Mouse (Mus musculus) cerebellum, postnatal 10 days (tissue): Measurements from ENCODE around the gene Tbc1d17.
A peak's percentile ranks its signal among the peaks of the same experiment; 100 is the strongest.

Experiments
- DNase-seq, 2 experiments: peaks; one replicate each; pipeline ENCODE4 v3.0.0; 2021; ENCODE audit warnings: mixed read lengths in 2 of 2

Tbc1d17 gene

GRCm38 (mm10) chr7:44821666-44822448 lies 27.0 kb downstream of the Tbc1d17 start:
- peak in 1 of 2 experiments; percentile 2 for DNase-seq

GRCm38 (mm10) chr7:44820525-44820924 lies 28.4 kb downstream of the Tbc1d17 start:
- DNase-seq: no peak

DNA sequence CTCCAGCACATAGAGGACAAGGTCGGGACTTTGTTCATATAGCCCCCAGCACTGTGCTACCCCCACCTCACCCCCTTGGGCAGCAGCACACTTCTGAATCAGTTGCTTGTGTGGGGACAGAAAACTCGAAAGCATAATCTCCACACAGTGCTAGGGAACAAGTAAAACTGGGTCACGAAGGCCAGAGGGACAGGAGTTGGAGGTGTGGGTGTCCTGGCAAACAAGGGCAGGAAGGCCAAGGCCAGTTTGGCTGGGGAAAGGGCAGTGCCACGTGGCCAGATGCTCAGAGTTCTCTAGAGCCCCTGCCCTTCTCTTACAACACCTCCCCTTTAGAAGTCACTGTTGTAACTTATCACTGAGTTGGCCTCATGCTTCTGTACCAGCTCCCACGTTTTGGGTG lies 29.0 kb downstream of the Tbc1d17 start:
- DNase-seq: no peak

GRCm38 (mm10) chr7:44819391-44819790 lies 29.5 kb downstream of the Tbc1d17 start:
- no peak for DNase-seq

DNA sequence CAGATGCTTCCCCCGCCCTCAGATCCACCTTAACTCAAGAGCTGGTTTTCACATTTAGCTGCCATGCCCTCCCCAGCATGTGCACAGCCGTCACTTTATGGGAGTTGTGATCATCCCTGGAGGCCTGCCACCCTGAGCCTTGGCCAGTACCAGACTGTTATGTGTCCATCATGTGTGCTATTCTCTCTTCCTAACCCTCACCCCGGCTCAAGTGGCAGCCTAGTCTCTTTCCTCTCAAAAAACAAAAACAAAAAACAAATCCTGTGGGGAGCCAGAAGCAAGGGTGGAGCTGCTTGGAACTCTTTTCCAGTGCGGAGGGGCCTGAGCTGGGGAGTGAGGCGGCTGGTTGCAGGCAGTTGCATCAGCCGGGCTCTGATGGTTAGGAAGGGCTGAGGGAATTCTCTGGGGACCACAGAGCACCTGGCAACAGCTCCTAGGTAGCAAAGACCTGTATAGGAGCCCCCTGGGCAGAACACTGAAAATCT lies 30.1 kb downstream of the Tbc1d17 start:
- peak; percentile 52 to 67 for DNase-seq

DNA sequence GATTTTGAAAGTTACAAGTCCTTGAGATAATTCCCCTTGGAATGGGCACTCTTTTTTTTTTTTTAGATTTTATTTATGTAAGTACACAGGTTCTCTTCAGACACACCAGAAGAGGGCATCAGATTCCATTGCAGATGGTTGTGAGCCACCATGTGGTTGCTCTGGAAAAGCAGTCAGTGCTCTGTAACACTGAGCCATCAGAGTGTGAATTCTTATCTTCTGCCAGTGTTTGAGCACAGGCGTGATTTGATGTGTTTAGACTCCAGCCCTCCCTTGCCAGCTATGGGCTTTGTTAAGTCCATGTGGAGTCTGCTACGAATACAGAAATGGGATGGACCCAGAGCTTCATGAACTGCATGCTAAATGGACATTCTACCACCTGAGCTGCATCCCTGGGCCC lies 30.7 kb downstream of the Tbc1d17 start:
- DNase-seq: no peak

DNA sequence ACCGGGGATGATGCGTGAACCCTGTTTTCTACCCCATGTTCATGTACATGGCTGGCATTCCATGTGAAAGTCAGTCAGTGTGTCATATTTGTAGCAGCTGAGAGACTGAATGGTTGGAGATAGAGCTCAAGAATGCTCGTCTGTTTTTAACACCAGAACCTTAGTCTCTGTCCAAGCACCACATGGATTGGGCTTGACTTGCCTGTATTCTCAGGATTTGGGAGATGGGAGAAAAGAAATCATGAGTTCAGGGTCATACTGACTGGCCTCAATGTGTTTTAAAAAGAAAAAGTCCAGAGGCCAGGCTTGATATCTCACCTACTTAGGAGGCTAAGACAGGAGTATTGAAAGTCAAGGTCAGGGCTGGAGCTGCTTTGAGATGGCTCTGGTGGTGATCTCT lies 31.4 kb downstream of the Tbc1d17 start:
- DNase-seq: no peak

DNA sequence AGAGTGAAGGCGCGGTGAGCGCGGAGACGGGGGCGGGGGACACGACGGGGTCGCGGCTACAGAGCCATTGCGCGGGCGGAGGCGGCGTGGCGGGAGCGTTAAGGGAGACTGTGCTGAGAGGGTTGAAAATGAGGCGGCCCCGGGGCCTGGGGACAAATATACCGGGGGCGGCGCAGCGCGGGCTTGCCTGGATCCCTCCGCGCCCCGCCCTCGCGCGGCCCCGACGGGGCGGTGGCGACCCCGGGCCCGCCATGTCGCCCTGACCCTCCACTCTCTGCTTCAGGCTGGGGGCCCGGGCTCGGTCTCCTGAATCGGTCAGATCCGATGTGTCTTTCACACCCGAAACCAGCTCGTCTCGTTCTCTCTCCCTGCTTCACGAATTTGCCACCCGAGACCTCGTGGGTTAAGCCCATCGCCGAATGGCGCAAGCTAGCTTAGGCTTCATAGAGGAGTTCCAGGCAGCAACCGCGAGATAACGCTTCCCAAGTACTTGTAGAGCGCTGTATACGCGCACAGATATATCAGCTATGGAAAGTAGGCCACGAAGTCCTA lies 32.3 kb downstream of the Tbc1d17 start, which contains the start of gene Atf5:
Gene Atf5 (minus strand): TSS at position 189 of the 552 bp plus-strand sequence.
- no peak for DNase-seq

GRCm38 (mm10) chr7:44815721-44816469 lies 33.0 kb downstream of the Tbc1d17 start, which contains the start of the genes Nup62 and Il4i1:
TSS of gene Nup62 (plus strand) at chr7:44816088.
TSS of gene Il4i1 (plus strand) at chr7:44816387.
- peak; percentile 100 for DNase-seq

DNA sequence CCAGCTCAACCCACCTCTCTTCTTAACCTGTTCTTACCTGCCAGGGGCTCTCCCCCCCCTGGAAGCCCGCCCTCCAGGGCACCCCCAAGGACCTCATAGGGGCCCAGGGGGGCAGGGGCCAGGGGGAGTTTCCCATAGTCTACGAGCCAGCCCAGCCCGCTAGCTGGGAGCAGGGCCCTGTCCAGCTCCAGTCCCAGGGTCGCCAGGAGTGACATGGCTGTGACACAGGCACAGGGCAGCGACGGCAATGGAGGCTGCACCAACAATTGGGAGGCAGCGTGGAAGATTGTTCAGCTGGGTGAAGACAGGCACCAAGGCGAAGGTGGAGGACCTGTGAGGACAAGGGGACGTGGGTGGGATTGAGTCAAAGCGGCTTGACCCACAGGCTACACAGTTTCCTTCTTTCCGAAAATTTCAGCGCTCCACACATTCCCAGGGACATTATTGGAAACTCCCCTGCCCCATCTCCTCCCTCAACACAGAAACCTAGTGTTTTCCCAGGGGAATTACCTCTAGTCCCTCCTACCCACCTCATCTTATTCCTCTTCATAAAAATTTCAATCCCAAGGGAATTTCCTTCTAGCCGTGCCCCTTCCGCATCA lies 33.8 kb downstream of the Tbc1d17 start:
- peak; percentile 43 to 52 for DNase-seq

- no peak for DNase-seq
These were observed 34.5 kb downstream of the Tbc1d17 start for GRCm38 (mm10) chr7:44814423-44814822.

GRCm38 (mm10) chr7:44813985-44814384 lies 34.9 kb downstream of the Tbc1d17 start:
- no peak for DNase-seq

DNA sequence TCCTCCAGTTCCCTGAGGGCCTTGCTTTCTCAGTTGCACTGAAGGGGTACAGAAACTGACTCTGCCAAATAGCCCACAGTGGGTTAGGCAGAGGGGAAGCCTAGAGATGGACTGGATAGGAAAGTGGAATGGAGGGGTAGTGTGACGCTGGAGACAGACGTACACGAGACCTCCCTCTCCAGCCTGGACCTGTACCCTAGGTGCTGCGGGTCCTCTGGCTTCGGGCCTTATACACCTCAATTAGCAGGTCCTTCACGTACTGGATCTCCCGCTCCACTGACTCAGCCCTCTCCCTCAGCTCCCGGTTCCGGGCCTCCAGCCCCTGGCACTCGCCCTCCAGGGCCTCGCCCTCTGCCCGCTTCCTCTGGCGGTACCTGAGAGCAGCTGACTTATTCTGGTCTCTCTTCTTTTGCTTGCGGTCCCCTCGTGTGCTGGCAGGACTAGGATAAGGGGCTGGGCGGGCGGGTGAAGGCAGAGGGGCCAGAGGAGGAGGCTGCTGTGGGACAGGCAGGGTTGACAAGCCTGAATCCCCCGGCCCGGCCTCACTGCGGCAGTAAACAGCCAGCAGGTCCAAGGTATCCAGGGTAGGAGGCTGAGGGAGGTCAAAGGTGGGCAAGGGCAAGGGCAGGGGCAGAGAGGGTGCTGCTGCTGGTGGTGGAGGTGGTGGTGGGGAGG lies 36.1 kb downstream of the Tbc1d17 start:
- no peak for DNase-seq

DNA sequence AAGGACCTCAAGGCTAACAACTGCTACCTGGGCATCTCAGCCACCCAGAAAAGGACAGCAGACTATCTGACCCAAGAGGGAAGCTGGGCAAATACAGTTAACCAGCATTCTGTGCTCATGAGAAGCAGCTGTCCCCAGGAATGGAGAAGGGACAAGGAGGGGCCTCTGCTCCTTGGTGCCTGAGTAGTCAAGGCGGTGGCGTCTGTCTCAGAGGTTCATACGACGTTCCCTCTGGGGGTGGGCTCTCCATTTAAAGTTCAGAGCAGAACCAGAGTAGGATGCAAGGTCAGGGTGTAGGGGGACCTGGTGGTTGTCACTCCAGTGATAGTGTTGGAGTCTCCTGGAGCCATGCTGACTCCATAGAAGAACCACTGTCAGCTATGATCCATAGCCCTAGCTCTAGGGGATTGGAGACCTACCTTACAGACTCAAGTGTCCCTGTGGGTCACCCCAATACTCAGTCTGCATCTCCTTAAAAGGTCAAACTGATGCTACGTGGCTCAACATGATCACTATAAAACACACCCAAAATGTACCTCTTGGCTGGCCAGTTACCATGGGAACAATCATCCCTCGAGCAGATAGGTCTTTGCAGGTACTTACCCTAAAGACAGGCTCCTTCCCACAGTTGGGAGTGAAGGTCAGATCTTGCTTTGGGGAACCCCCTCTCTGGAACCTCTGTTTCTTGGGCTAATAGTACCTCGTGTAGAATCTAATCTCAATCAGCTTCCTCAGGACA lies 37.9 kb downstream of the Tbc1d17 start:
- no peak for DNase-seq

- DNase-seq: no peak
These were observed 38.5 kb downstream of the Tbc1d17 start for GRCm38 (mm10) chr7:44810365-44810764.

DNA sequence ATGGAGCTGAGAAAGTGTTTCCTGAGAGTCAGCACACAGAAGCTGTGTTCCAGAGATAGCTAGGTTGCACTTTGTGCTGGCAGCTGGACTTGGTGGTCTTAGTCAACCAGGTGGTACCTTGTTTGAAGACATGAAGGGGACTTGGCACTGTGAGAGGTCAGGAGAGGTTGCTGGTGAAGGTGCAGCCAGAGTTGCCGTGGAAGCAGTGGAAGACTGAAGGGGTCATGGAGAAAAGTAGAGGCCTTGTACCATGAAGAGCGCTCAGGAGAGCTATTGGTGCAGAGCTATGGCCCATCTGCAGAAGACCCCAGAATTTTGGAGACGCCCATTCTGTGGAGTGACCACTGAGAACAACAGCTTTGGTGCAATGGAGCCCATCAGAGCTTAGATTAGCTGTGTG lies 39.4 kb downstream of the Tbc1d17 start:
- no peak for DNase-seq

DNA sequence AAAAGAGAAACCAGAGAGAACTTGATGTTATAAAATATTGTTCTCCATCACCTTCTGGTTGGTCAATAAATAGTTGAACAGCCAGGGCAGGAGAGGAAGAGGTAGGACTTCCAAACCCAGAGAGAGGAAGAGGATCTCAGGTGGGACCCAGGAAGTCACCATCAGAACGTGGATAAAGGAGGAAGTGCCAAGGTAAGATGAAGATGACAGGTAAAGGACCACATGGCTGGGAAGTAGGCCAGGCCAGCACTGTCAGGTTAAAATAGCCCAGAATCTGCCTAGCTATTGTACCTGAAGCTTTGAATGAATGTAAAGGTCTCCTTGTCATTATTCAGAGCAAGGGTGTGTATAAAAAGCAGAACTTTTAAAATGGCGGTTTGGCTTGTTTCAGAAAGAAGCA lies 40.0 kb downstream of the Tbc1d17 start:
- DNase-seq: no peak

DNA sequence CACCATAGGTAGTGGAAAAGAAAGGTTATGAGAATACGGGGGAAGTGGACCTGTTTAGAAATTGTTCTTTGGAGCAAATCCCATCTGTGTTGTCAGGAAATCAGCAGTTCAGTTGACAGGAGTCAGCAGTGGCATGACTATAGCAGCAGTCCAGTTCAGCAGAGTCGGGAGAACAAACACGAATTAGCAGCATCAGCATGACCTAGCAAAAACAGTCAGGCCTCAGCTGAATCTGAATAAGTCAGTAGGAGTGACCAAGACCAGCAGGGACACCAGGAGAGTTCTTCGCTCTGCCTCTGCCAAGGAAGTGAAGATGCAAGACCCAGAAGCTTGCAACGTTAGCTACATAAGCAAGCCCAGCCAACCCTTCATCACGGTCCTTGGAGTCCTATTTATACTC lies 56.1 kb downstream of the Tbc1d17 start:
- DNase-seq: no peak

- DNase-seq: no peak
These were observed 58.8 kb downstream of the Tbc1d17 start for GRCm38 (mm10) chr7:44790066-44790465.

- DNase-seq: no peak
These were observed 59.3 kb downstream of the Tbc1d17 start for GRCm38 (mm10) chr7:44789531-44789930.
